In the genomic region with DNA sequence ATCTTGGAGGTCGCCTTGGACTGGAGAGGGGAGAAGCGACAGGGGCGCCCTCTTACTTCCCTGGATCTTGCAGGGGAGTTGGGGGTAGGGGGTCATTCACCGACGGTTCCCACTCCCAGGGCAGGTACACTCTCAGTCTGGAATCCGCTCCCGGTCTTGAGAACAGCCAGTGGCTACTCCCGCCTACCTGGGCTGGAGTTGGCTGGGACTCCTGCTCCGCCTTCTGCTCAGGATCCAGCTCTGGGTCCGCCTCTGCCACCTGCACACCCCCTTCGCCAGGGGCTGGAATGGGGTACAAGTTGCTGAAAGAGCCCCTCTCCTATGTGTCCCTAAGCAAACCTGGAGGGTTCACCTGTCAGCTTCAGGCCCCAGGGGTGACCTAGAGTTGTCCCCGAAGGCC, we compare ENCODE assay signal across 11 mouse cellular contexts. TPM values are rescaled to one million over a fixed set of nuclear protein-coding genes. Genes with fewer than 3 reads are reported as not detected.
DNase-seq lines count a peak whose midpoint lies in the region; ATAC-seq and TF ChIP-seq lines count a peak whose summit lies in the region.
"Had no signal": no experiment of that assay in that cellular context is flagged by ENCODE, and none has a peak within 500 bp of the region (broad histone marks: within the 10 kb centered on the region; RNA-seq: fewer than 3 reads in every experiment).

No protein-coding gene starts in this region.

- no peak for TF ChIP-seq POLR2A in heart, adult 2 months (IDR thresholded peaks at IDR 0.05; ENCODE audit: insufficient read depth, low read depth, low read length)

- no peak overlapping the region for H3K27ac ChIP-seq in heart, embryonic 13.5 days (replicated peaks)
- no peak overlapping the region for H3K27ac ChIP-seq in heart, adult 2 months
- no peak overlapping the region for H3K27ac ChIP-seq in kidney, embryonic 14.5 days (ENCODE audit: low read depth, low read length)
- H3K27ac ChIP-seq in liver, embryonic 15.5 days (replicated peaks) = no peak overlapping the region

- H3K9ac ChIP-seq in heart, embryonic 13.5 days = peak overlapping the region; percentile 14; the same call in 1 of the 2 replicates
- no peak overlapping the region for H3K9ac ChIP-seq in heart, adult 2 months (ENCODE audit: low read depth, low read length)
- peak overlapping the region; percentile 23; the same call in 1 of the 2 replicates for H3K9ac ChIP-seq in kidney, embryonic 14.5 days (ENCODE audit: low read depth, low read length)
- H3K9ac ChIP-seq in liver, embryonic 15.5 days = no peak overlapping the region

- H3K4me1 ChIP-seq in heart, embryonic 13.5 days = no peaks in the 10 kb centered on the region
- no peaks in the 10 kb centered on the region for H3K4me1 ChIP-seq in heart, adult 2 months (ENCODE audit: control insufficient read depth, insufficient read depth, low read length)
- H3K4me1 ChIP-seq in kidney, embryonic 14.5 days (ENCODE audit: control insufficient read depth, insufficient read depth, low read length) = no peaks in the 10 kb centered on the region
- H3K4me1 ChIP-seq in liver, embryonic 15.5 days (replicated peaks) = peaks cover 12% of the 10 kb centered on the region; the same call in 1 of the 2 replicates

- 35% methylated on average over 12 of the region's 12 CpGs for WGBS in heart, embryonic 13.5 days
- WGBS in heart, adult 2 months = 50% methylated on average over 12 of the region's 12 CpGs
- 26% methylated on average over 12 of the region's 12 CpGs for WGBS in kidney, embryonic 14.5 days
- 42% methylated on average over 12 of the region's 12 CpGs for WGBS in liver, embryonic 15.5 days (ENCODE audit: insufficient replicate concordance)

- peaks cover 63% of the 10 kb centered on the region for H3K27me3 ChIP-seq in heart, embryonic 13.5 days (replicated peaks)
- H3K27me3 ChIP-seq in heart, adult 2 months (ENCODE audit: control insufficient read depth, insufficient read depth, low read length) = no peaks in the 10 kb centered on the region
- peaks cover 17% of the 10 kb centered on the region; the same call in 1 of the 2 replicates for H3K27me3 ChIP-seq in kidney, embryonic 14.5 days (ENCODE audit: control insufficient read depth, insufficient read depth, low read length)
- H3K27me3 ChIP-seq in liver, embryonic 15.5 days = peaks cover 54% of the 10 kb centered on the region

- H3K4me3 ChIP-seq in heart, embryonic 13.5 days = 0 out of 2 replicates have a peak overlapping the region, but pooled peaks have one; percentile 1
- no peak overlapping the region for H3K4me3 ChIP-seq in heart, adult 2 months
- H3K4me3 ChIP-seq in kidney, embryonic 14.5 days (ENCODE audit: low read length) = peak overlapping the region; percentile 13; the same call in 1 of the 2 replicates
- no peak overlapping the region for H3K4me3 ChIP-seq in liver, embryonic 15.5 days (replicated peaks)

- H3K36me3 ChIP-seq in heart, embryonic 13.5 days = no peaks in the 10 kb centered on the region
- no peaks in the 10 kb centered on the region for H3K36me3 ChIP-seq in heart, adult 2 months (ENCODE audit: control insufficient read depth, insufficient read depth, low read length)
- no peaks in the 10 kb centered on the region for H3K36me3 ChIP-seq in kidney, embryonic 14.5 days (ENCODE audit: control insufficient read depth, insufficient read depth, low read length)
- no peaks in the 10 kb centered on the region for H3K36me3 ChIP-seq in liver, embryonic 15.5 days (replicated peaks)

- no peaks in the 10 kb centered on the region for H3K79me2 ChIP-seq in heart, adult 2 months (replicated peaks; ENCODE audit: control insufficient read depth, insufficient read depth, low read length)

- ATAC-seq in heart, embryonic 13.5 days (ENCODE audit: extremely low read depth, insufficient number of reproducible peaks, low FRiP score, low TSS enrichment) = no peak
- no peak for ATAC-seq in kidney, embryonic 14.5 days (ENCODE audit: low FRiP score, low TSS enrichment)
- ATAC-seq in liver, embryonic 15.5 days (ENCODE audit: insufficient read depth) = no peak
- ATAC-seq in megakaryocyte progenitor cell, adult 5-6 weeks (replicated peaks; ENCODE audit: poor library complexity) = no peak
- ATAC-seq: forebrain, embryonic 14.5 days had no signal

- TF ChIP-seq EP300 in heart, adult 2 months (IDR thresholded peaks at IDR 0.05; ENCODE audit: insufficient read depth, low read depth, low read length) = no peak

- DNase-seq in heart, adult 2 months = no peak
- DNase-seq in ZHBTc4 (ENCODE audit: low read depth, low spot score) = peak; percentile 31
- DNase-seq in thymus, postnatal 36 days = no peak
- DNase-seq in adrenal gland, postnatal 36 days = no peak
- DNase-seq: cerebellum, adult 2 months had no signal

- peak overlapping the region; percentile 31 for H3K4me2 ChIP-seq in heart, embryonic 13.5 days
- peak overlapping the region; percentile 25; the same call in 1 of the 2 replicates for H3K4me2 ChIP-seq in kidney, embryonic 14.5 days (replicated peaks; ENCODE audit: low read depth, low read length)
- peak overlapping the region; percentile 15; the same call in 1 of the 2 replicates for H3K4me2 ChIP-seq in liver, embryonic 15.5 days

- TF ChIP-seq CTCF in heart, adult 2 months (IDR thresholded peaks at IDR 0.05) = no peak

- intact Hi-C loops in heart, adult 2 months (cut with DNase I) = no loop called here

- no peaks in the 10 kb centered on the region for H3K9me3 ChIP-seq in heart, embryonic 13.5 days
- no peaks in the 10 kb centered on the region for H3K9me3 ChIP-seq in kidney, embryonic 14.5 days (ENCODE audit: control insufficient read depth, low read length)
- no peaks in the 10 kb centered on the region for H3K9me3 ChIP-seq in liver, embryonic 15.5 days (replicated peaks)

RNA-seq across cellular contexts. Expression of gene Sytl1, which starts 5.7 kb away (rescaled TPM):
- 0.32 and 0.78 TPM in 2 replicates for polyA plus RNA-seq in heart, embryonic 13.5 days (2015; fragmentation: Nextera tagmentation; extraction: Ambion mirVana)
- under 1 TPM; 0.29 to 0.61 TPM for total RNA-seq in heart, adult 2 months (2021)
- polyA plus RNA-seq in heart, adult 2 months (2012; rRNA removed) = 0.53 and 0.80 TPM in 2 replicates
- 0.70 and 1.1 TPM in 2 replicates for polyA plus RNA-seq in kidney, embryonic 14.5 days (2014; fragmentation: Nextera tagmentation; extraction: Ambion mirVana)
- 0.92 and 1.0 TPM in 2 replicates for polyA plus RNA-seq in liver, embryonic 15.5 days (2015; fragmentation: Nextera tagmentation; extraction: Ambion mirVana)
- total RNA-seq in megakaryocyte progenitor cell, adult 5-6 weeks (2015) = 1.9 and 2.0 TPM in 2 replicates
- 3.9 and 5.2 TPM in 2 replicates for total RNA-seq in megakaryocyte progenitor cell, adult 5-6 weeks (2017)
- 1 to 10 TPM; 1.4 to 1.5 TPM for total RNA-seq in adrenal gland, postnatal 36 days (2021)

RNA-seq across cellular contexts. Expression of gene Map3k6, which starts 16.6 kb away (rescaled TPM):
- 2.3 and 2.6 TPM in 2 replicates for polyA plus RNA-seq in heart, embryonic 13.5 days (2015; fragmentation: Nextera tagmentation; extraction: Ambion mirVana)
- total RNA-seq in heart, adult 2 months (2021) = 10 to 100 TPM; 16.3 to 27.3 TPM
- polyA plus RNA-seq in heart, adult 2 months (2012; rRNA removed) = 12.0 and 15.7 TPM in 2 replicates
- polyA plus RNA-seq in kidney, embryonic 14.5 days (2014; fragmentation: Nextera tagmentation; extraction: Ambion mirVana) = 2.8 and 4.1 TPM in 2 replicates
- polyA plus RNA-seq in liver, embryonic 15.5 days (2015; fragmentation: Nextera tagmentation; extraction: Ambion mirVana) = 2.0 and 2.9 TPM in 2 replicates
- 3.6 and 4.6 TPM in 2 replicates for total RNA-seq in megakaryocyte progenitor cell, adult 5-6 weeks (2015)
- total RNA-seq in megakaryocyte progenitor cell, adult 5-6 weeks (2017) = 0.87 and 6.1 TPM in 2 replicates
- total RNA-seq in adrenal gland, postnatal 36 days (2021) = 10 to 100 TPM; 15.9 to 38.8 TPM

RNA-seq across cellular contexts. Expression of gene Tmem222, which starts 20.4 kb away (rescaled TPM):
- 57.1 and 60.2 TPM in 2 replicates for polyA plus RNA-seq in heart, embryonic 13.5 days (2015; fragmentation: Nextera tagmentation; extraction: Ambion mirVana)
- total RNA-seq in heart, adult 2 months (2021) = 10 to 100 TPM; 31.9 to 33.9 TPM
- polyA plus RNA-seq in heart, adult 2 months (2012; rRNA removed) = 48.3 and 72.9 TPM in 2 replicates
- polyA plus RNA-seq in kidney, embryonic 14.5 days (2014; fragmentation: Nextera tagmentation; extraction: Ambion mirVana) = 74.9 and 87.9 TPM in 2 replicates
- 35.8 and 42.3 TPM in 2 replicates for polyA plus RNA-seq in liver, embryonic 15.5 days (2015; fragmentation: Nextera tagmentation; extraction: Ambion mirVana)
- 43.2 and 50.8 TPM in 2 replicates for total RNA-seq in megakaryocyte progenitor cell, adult 5-6 weeks (2015)
- total RNA-seq in megakaryocyte progenitor cell, adult 5-6 weeks (2017) = 17.4 TPM in 2 replicates
- 10 to 100 TPM; 64.0 to 74.4 TPM for total RNA-seq in adrenal gland, postnatal 36 days (2021)

RNA-seq across cellular contexts. Expression of gene Gpr3, which starts 44.9 kb away (rescaled TPM):
- 0.14 and 0.28 TPM in 2 replicates for polyA plus RNA-seq in heart, embryonic 13.5 days (2015; fragmentation: Nextera tagmentation; extraction: Ambion mirVana)
- under 1 TPM in 1 of 2 experiments, not detected in 1; 0.11 TPM for total RNA-seq in heart, adult 2 months (2021)
- 0.15 and 0.37 TPM in 2 replicates for polyA plus RNA-seq in heart, adult 2 months (2012; rRNA removed)
- 0.53 TPM in 1 of 2 replicates, not detected in the other for polyA plus RNA-seq in kidney, embryonic 14.5 days (2014; fragmentation: Nextera tagmentation; extraction: Ambion mirVana)
- not detected in 2 replicates for polyA plus RNA-seq in liver, embryonic 15.5 days (2015; fragmentation: Nextera tagmentation; extraction: Ambion mirVana)
- not detected in 2 replicates for total RNA-seq in megakaryocyte progenitor cell, adult 5-6 weeks (2015)
- 0.08 TPM in 1 of 2 replicates, not detected in the other for total RNA-seq in megakaryocyte progenitor cell, adult 5-6 weeks (2017)
- under 1 TPM; 0.63 to 0.89 TPM for total RNA-seq in adrenal gland, postnatal 36 days (2021)

RNA-seq across cellular contexts. Expression of gene Cd164l2, which starts 45.3 kb away (rescaled TPM):
- polyA plus RNA-seq in heart, embryonic 13.5 days (2015; fragmentation: Nextera tagmentation; extraction: Ambion mirVana) = 0.56 and 0.57 TPM in 2 replicates
- not detected for total RNA-seq in heart, adult 2 months (2021)
- 0.53 and 0.66 TPM in 2 replicates for polyA plus RNA-seq in heart, adult 2 months (2012; rRNA removed)
- 6.9 and 7.6 TPM in 2 replicates for polyA plus RNA-seq in kidney, embryonic 14.5 days (2014; fragmentation: Nextera tagmentation; extraction: Ambion mirVana)
- not detected in 2 replicates for polyA plus RNA-seq in liver, embryonic 15.5 days (2015; fragmentation: Nextera tagmentation; extraction: Ambion mirVana)
- total RNA-seq in megakaryocyte progenitor cell, adult 5-6 weeks (2015) = not detected in 2 replicates
- not detected in 2 replicates for total RNA-seq in megakaryocyte progenitor cell, adult 5-6 weeks (2017)
- total RNA-seq in adrenal gland, postnatal 36 days (2021) = 1 to 10 TPM in 1 of 2 experiments, under 1 TPM in 1; 0.79 to 1.1 TPM
- total RNA-seq: hematopoietic stem cell, adult 5-6 weeks had no signal

Comparison
In these comparisons a context has a peak if more than half of its experiments do, and no peak if none do; other contexts are left out.
1. H3K4me3 ChIP-seq: peak in heart, embryonic 13.5 days (single experiment) and kidney, embryonic 14.5 days (single experiment); none in heart, adult 2 months (single experiment) and liver, embryonic 15.5 days (single experiment).
2. H3K9ac ChIP-seq: peak in heart, embryonic 13.5 days (single experiment) and kidney, embryonic 14.5 days (single experiment); none in heart, adult 2 months (single experiment) and liver, embryonic 15.5 days (single experiment).
3. Peak in every context shown above with its lines, with median percentiles within 50 percentile points of each other: H3K4me2 ChIP-seq.